Mouse (Mus musculus) lung, embryonic 14.5 days (tissue): Measurements from ENCODE around the gene Pkd1l3. TPM values are rescaled to one million over a fixed set of nuclear protein-coding genes. Genes with fewer than 3 reads are reported as not detected.

Source experiments
- ATAC-seq: fragments of 200-750 bp; cut with Nextera tagmentation; 2 replicates; pipeline ENCODE4 v1.8.0; 2017; ENCODE audit warnings: mild to moderate bottlenecking, moderate TSS enrichment, moderate library complexity; ENCODE audit not compliant: insufficient read depth
- DNase-seq: peaks from one replicate; pipeline ENCODE4 v3.0.0-alpha.2; 2015
- H3K27ac ChIP-seq: fragments of 300-500 bp; sonication (generic); 2 replicates; pipeline ENCODE4 v1.5.1; 2014; ENCODE audit warnings: low read depth, mild to moderate bottlenecking, moderate library complexity
- H3K27me3 ChIP-seq: fragments of 300-500 bp; sonication (generic); 2 replicates; pipeline ENCODE4 v1.6.1; 2014; ENCODE audit warnings: low read length, control low read depth; ENCODE audit not compliant: insufficient read depth
- H3K36me3 ChIP-seq: fragments of 300-500 bp; sonication (generic); 2 replicates; pipeline ENCODE4 v1.6.1; 2014; ENCODE audit warnings: control low read depth; ENCODE audit not compliant: insufficient read depth
- H3K4me1 ChIP-seq: fragments of 300-500 bp; sonication (generic); 2 replicates; pipeline ENCODE4 v1.6.1; 2014; ENCODE audit warnings: antibody characterized with exemption, control low read depth; ENCODE audit not compliant: insufficient read depth
- H3K4me2 ChIP-seq: fragments of 300-500 bp; sonication (generic); 2 replicates; pipeline ENCODE4 v1.6.1; 2014; ENCODE audit warnings: mild to moderate bottlenecking
- H3K4me3 ChIP-seq: fragments of 300-500 bp; sonication (generic); 2 replicates; pipeline ENCODE4 v1.5.1; 2014; ENCODE audit warnings: low read depth, low read length
- H3K9ac ChIP-seq: fragments of 300-500 bp; sonication (generic); 2 replicates; pipeline ENCODE4 v1.6.1; 2014
- H3K9me3 ChIP-seq: fragments of 300-500 bp; sonication (generic); 2 replicates; pipeline ENCODE4 v1.6.1; 2016; ENCODE audit warnings: low read depth, low read length, control low read depth
- CTCF ChIP-seq: IDR thresholded peaks from 2 replicates; pipeline ENCODE4 v1.5.1; 2016; ENCODE audit warnings: antibody characterized with exemption, low read depth
- WGBS: fragments of 180-500 bp; shearing (Covaris S2); extraction: QIAGEN DNeasy Blood & Tissue Kit; methylation state at CpG from one replicate; pipeline ENCODE4 v1.1.7; 2014; 5-methylcytosine and 5-hydroxymethylcytosine counted together
- polyA plus RNA-seq: library from polyadenylated mRNA; unstranded; fragments of >200 nt; fragmentation: Nextera tagmentation; extraction: Ambion mirVana; gene quantifications from 2 replicates; pipeline ENCODE4 v1.2.1, GENCODE M21; 2014

The Pkd1l3 gene
- polyA plus RNA-seq, 1 experiment from 2014 or later, result 0.09 TPM

- WGBS, result under 1% methylated on average over 57 of the region's 57 CpGs
- no peaks in the 10 kb centered on the region for H3K36me3 ChIP-seq
- peak within 1 kb of the TSS; percentile 71 for H3K27ac ChIP-seq
- H3K27me3 ChIP-seq, result no peaks in the 10 kb centered on the region
- H3K4me2 ChIP-seq, result peak within 1 kb of the TSS; percentile 60
- ATAC-seq (peak; percentile 98), DNase-seq (peak; percentile 100)
- TF ChIP-seq CTCF, result no peak
- H3K4me1 ChIP-seq, result 0 out of 2 replicates have a peak, but pooled peaks cover 4% of the 10 kb centered on the region
- peak within 1 kb of the TSS; percentile 96 for H3K9ac ChIP-seq
- H3K9me3 ChIP-seq, result no peaks in the 10 kb centered on the region
- peak within 1 kb of the TSS; percentile 100 for H3K4me3 ChIP-seq
Measured at GRCm38 (mm10) chr8:109693146-109693900, 79.0 kb downstream of the Pkd1l3 start, which contains the start of gene Ist1. Gene Ist1, minus strand, starts transcription at chr8:109693260.

- no peaks in the 10 kb centered on the region for H3K9me3 ChIP-seq
- peak; percentile 1 for DNase-seq
- ATAC-seq, result no peak
- H3K36me3 ChIP-seq, result no peaks in the 10 kb centered on the region
- no peak overlapping the region for H3K4me3 ChIP-seq
- TF ChIP-seq CTCF, result no peak
- 52% methylated on average over 6 of the region's 6 CpGs for WGBS
- H3K9ac ChIP-seq, result no peak overlapping the region; the same call in 1 of the 2 replicates
- H3K27ac ChIP-seq, result no peak overlapping the region
- no peaks in the 10 kb centered on the region for H3K27me3 ChIP-seq
- H3K4me1 ChIP-seq, result 0 out of 2 replicates have a peak, but pooled peaks cover 4% of the 10 kb centered on the region
- peak overlapping the region; percentile 60 for H3K4me2 ChIP-seq
Measured at GRCm38 (mm10) chr8:109694154-109694553, 79.8 kb downstream of the Pkd1l3 start.

GRCm38 (mm10) chr8:109697754-109698153, 83.4 kb downstream of the Pkd1l3 start:
- TF ChIP-seq CTCF, result no peak
- Histone ChIP-seq H3K4me2 (no peak overlapping the region), H3K9ac (no peak overlapping the region), H3K27me3 (peaks cover 8% of the 10 kb centered on the region; the same call in 1 of the 2 replicates), H3K4me1 (no peaks in the 10 kb centered on the region), H3K27ac (no peak overlapping the region), H3K9me3 (no peaks in the 10 kb centered on the region), H3K36me3 (no peaks in the 10 kb centered on the region), H3K4me3 (no peak overlapping the region)
- no peak for DNase-seq
- 75% methylated on average over 1 of the region's 1 CpGs for WGBS
- ATAC-seq, result no peak

GRCm38 (mm10) chr8:109698477-109698876, 84.2 kb downstream of the Pkd1l3 start:
- Histone ChIP-seq H3K36me3 (no peaks in the 10 kb centered on the region), H3K9ac (no peak overlapping the region), H3K27me3 (peaks cover 8% of the 10 kb centered on the region; the same call in 1 of the 2 replicates), H3K4me2 (no peak overlapping the region), H3K4me3 (no peak overlapping the region), H3K9me3 (no peaks in the 10 kb centered on the region), H3K4me1 (no peaks in the 10 kb centered on the region), H3K27ac (no peak overlapping the region)
- TF ChIP-seq CTCF, result no peak
- 73% methylated on average over 3 of the region's 3 CpGs for WGBS
- DNase-seq (no peak), ATAC-seq (no peak)

DNA sequence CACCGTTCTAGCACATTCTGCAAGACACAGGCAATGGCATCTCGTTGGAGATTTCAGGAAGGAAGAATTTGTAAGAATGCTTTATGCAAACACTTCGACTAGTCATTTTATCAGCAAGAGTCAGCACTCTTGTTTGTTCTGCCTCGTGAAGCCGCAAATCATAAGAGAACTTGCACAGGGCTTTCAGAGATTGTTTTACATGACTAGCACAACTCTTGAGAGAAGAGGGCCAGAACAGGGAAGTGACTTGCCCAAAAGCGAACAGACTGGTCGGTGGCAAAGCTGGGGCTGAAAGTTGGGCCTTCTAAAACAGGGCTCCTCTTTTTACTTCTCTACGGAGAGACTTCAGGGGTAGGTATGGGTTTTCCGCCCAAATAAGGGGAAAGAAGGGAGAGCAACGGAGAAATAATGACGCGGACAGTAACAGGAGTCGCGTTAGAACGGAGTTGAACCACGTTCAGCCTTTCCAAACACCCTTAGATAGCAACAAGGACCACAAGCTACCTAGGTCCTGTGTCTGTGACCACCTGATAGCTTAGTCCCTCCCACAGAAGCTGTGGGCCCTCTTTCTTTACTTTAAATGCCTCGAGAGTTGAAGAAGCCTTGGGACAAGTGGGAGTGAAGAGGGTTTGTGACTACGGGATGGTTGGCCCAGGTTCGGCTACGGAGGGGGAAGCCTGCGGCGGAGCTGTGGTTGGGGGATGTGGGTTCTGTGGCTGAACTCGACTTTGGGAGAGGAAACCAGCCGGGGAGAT, 90.4 kb downstream of the Pkd1l3 start:
- ATAC-seq (no peak; the same call in 1 of the 2 replicates), DNase-seq (peak; percentile 26)
- H3K27ac ChIP-seq, result peak overlapping the region; percentile 66; the same call in 1 of the 2 replicates
- no peaks in the 10 kb centered on the region for H3K9me3 ChIP-seq
- no peak for TF ChIP-seq CTCF
- H3K27me3 ChIP-seq, result 0 out of 2 replicates have a peak, but pooled peaks cover 5% of the 10 kb centered on the region
- WGBS, result 7% methylated on average over 24 of the region's 24 CpGs
- peak overlapping the region; percentile 88 for H3K4me2 ChIP-seq
- H3K36me3 ChIP-seq, result peaks cover 21% of the 10 kb centered on the region
- H3K9ac ChIP-seq, result peak overlapping the region; percentile 50
- H3K4me3 ChIP-seq, result peak overlapping the region; percentile 96
- peaks cover 4% of the 10 kb centered on the region; the same call in 1 of the 2 replicates for H3K4me1 ChIP-seq

- Histone ChIP-seq H3K36me3 (peaks cover 27% of the 10 kb centered on the region), H3K9ac (peak within 1 kb of the TSS; percentile 99), H3K27ac (peak within 1 kb of the TSS; percentile 96), H3K4me3 (peak within 1 kb of the TSS; percentile 96), H3K4me1 (peaks cover 4% of the 10 kb centered on the region; the same call in 1 of the 2 replicates), H3K9me3 (no peaks in the 10 kb centered on the region), H3K27me3 (0 out of 2 replicates have a peak, but pooled peaks cover 2% of the 10 kb centered on the region), H3K4me2 (peak within 1 kb of the TSS; percentile 88)
- under 1% methylated on average over 95 of the region's 100 CpGs for WGBS
- peak; percentile 98 for DNase-seq
- TF ChIP-seq CTCF, result no peak
- ATAC-seq, result peak; percentile 85
Measured at GRCm38 (mm10) chr8:109705320-109706075, 91.2 kb downstream of the Pkd1l3 start, which contains the start of gene Zfp821. Gene Zfp821, plus strand, starts transcription at chr8:109705546.
